Mouse (Mus musculus) ovary, postnatal 14 days (tissue): ENCODE measurements at regions not wholly inside any gene's neighbourhood (a gene's known extent, or its start where the extent isn't known, plus 50 kb on each side); places are given as distances from the start of the nearest gene placed in this dataset.

Source experiments
- DNase-seq: peaks from one replicate; pipeline ENCODE4 v3.0.0; 2022; ENCODE audit warnings: low spot score

DNA sequence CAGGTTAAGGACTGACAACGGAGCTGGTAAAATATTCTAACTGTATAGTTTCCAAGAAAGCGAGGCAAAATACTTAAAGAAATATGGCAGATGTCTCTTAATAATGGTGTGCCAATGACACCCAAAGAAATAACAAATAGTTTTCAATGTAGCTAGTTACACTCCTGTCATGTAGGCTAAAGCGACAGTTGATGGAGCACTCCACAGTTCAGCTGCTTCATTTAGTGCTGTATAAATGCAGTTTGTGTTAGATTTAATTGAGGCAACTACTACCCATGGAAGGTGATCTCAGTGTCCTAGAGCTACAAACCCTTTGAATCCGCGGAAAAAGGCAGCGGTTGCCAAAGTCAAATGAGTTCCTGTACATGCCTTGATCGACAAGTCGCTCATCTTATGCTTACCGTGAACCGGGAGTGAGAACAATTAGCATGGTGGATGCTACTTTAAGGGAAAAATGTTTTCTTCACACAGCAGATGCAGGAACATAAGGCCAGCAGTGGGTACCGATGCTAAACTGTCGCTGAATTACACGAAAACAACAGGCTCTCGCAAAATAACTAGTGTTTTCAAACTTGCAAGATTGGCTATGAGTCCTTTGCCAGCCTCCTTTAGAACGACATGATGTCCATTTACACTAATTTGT is 961.4 kb downstream of the Mat2b start:
- DNase-seq: no peak

DNA sequence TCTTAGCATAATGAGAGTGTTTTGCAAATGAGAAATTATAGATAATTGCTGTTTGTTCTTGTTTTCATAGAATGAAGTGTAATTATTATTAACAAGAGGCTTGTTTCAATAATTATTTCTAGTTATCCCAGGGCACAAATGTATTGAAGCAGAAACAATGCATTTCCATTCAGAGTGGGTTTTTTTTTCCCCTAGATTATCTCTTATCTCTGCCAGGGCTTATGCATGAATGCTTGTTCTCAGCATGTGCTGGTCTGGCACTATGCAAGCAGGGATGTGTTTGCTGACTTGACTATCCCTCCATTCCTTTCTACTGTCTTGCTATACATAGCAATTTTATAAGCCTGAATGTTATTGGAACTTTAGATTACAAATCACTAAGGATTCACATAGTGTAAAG is 971.4 kb downstream of the Mat2b start:
- DNase-seq: no peak

DNA sequence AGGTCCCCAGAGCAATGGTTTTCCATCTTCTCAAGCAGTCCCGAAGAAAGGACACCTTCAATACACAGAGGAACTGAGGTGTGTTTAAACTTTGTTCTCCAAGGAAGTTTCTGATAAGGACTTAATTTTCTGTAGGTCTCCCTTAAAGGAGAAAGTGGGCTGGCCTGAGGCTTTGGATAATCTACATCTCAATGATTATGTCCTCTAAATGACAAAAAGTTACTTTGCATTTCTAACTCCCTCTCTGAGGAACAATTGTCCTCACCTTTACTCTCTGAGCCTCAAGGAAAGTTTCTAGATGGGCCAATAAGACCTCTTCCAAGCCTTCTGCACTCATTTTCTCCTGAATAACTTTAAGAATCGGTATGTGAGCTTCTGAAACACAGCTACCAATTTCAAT is 1016.5 kb downstream of the Mat2b start:
- no peak for DNase-seq

DNA sequence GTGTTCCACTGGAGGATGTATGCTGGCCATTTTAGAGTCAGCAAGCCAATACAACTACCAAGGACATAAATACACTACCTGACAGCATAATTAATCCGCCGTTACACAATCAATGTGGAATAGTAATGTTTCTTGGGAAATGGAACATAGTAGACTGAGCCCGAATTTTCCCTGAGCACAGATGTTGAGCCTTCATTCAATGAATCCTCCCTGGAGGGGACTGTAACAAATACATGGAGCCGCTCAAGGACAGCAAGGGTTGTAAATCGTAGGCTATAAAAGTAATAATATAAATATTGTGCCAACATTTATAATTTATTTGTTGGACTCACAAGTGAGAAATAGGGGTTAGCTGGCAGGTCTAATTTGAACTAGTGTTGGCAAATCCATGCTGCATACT is 1041.4 kb downstream of the Mat2b start:
- DNase-seq: no peak

DNA sequence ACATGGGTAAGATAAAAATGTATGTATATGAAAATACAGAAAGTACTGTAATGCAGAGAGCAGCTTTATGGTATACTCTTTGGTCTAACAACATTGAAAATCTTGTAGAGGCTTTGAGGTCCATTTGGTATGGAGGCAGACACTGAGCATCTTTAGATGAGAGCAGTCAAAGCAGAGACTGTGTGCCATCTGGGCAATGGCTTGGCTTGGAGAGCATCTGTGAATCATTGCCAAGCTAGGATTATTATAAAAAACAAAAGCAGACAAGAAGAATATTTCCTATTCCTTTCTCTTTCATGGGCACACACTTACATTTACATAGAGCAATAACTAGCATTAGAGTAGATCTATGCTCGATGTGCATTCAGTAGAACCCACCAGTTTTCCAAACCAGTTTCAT is 1075.6 kb downstream of the Mat2b start:
- DNase-seq: no peak

DNA sequence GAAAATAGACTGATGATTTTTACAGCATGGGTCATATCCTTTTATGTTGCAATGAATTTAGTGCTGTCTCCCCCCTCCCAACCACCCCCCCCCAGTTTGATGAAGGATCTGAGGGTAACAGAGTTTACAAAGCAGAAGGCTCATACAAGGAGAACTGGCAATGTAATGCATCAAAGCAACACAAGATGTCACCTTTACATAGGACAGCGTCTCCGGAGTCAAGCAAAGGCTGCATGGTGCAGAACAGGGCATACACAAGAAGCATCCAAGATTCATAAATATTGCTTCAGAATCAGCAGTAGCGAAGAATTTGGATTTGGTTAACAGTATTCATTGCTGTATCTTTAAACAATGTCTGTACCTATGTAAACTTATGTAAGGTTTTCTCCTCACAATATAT is 1079.2 kb downstream of the Mat2b start:
- no peak for DNase-seq

DNA sequence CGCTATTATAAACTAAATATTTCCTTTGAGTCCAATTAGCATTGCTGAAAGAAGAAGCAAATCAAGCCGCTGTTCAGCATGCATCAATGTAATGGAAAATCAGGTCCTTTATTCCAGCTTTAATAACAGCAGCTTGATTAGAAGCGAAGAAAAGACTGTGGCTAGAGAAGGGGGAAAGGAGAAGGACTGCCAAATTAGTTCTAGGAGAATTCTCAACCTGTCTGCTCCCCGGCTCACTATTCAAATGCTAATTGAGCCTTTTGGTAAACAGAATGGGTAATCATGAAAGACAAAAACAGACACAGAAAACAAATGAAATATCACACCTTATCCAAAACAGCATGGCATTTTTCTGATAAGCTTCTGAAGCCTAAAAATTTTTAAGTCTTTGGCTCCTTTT is 1098.5 kb downstream of the Mat2b start:
- DNase-seq: no peak

DNA sequence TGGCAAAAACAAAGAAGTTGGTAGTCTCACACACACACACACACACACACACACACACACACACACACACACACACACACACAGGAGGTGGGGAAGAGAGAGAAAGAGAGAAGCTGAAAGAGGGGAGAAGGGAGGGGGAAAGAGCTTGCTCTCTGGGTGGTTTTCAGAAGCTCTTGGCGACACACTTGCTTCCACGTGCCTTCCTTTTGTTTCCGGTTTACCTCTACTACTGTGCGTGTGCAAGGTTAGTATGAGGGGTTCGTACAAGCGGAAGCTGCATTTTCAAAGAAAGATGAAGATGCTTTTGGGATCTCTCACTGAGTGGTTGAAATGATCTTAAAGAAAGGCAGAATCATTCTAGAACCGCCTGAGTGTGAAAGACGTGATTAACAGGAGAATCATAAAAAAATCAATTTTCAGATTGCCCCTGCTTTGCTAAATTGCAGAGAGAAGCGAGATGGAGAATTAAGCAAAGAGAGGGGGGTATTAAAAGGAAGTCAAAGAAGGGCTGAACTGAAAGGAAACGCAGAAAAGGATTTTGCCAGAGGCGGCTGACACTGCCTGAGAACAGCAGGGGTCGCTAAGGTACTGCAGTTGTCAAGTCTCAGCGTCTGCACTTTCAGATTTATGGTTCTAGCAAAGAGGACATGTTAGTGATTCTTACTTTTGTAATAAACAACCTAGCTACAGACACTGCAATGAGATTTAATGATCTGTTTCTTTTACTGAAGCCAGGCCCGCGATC is 1106.2 kb downstream of the Mat2b start:
- peak; percentile 38 for DNase-seq

DNA sequence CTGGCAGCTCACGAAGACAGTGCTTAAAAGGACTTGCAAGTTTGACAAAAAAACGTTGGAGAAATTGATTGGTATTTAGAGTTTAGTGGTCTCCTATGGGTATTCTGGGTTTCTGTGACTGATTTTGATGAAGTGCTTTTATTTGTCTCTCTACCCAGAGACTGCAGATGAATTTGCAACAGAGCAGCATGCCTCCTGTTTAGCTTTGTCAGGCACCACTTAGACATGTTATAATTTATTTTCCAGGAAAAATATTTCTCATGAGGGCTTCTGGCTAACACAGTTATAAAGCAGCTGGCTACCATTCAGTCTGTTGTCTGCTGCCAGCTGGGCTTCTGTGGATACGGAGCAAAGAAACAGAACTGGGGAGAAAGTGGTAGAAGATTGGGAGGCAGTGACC is 1136.7 kb downstream of the Mat2b start:
- DNase-seq: no peak

DNA sequence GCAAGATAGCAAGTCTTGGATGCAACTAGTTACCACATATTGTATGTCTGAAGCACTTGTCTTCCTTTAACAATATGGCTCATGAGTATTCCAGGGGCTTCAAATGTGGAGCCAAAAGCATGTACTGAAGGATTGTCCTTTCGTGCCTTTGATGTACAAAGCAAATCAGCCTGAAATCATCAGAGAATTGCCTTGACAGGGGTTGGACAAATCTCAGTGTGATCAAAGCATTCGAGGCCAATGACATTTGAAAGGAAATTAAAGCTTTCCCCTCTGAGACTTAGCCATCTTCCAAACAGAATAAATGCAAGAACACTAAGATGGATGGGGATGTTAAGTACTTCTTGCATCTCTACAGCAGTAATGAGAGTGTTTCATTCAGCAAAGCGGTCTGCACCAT is 1144.9 kb downstream of the Mat2b start:
- no peak for DNase-seq

DNA sequence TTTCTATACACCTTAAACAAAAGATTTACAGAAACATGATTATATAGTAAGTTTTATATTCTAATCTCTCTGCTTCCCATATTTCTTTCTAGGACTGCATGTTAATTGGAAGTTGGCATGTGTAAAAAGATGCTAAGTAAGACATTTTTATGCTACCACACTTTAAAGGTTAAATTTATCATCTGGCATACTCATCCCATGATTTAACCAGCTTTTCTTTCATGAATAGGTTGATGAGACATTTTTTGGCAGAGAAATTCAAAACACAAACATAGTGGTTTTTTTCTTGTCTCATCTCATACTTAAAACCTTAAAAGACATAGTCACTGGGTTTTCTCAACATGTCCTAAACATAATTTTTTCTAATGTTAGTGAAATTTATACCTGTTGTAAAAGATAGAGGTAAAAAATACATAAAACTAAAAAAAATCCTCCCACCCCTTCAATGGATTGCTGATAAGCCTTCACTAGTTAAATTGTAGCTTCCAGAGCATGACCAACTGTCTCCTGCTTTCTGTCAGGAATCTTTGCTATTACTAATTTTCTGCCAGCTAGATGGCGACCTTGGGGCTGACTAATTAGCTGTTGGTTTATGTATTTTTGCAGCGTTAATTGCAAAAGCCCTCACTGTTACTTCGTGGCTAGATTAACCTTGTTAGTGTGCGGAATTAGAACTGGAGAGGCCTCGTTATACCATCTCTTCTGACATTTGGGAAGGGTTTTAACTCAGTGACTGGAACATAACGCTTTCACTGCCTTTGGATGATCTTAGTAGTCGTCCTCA is 1169.9 kb downstream of the Mat2b start:
- no peak for DNase-seq

DNA sequence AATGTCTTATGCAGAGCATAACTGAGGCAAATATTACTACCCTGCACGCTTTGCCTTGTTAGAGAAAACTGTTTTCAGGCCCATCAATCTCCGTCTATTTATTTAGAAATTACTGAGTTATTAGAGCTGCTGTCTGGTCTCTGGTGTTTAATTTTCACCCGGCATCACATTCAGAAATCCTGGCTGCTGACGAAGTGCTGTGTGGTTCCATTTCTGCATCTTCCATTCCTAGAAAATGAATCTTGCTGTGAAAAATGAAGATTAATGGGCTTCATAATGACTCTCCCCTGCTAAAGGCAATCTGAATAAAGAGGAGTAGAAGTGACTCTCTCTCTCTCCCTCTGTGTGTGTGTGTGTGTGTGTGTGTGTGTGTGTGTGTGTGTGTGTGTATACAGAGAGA is 1199.8 kb downstream of the Mat2b start:
- no peak for DNase-seq

DNA sequence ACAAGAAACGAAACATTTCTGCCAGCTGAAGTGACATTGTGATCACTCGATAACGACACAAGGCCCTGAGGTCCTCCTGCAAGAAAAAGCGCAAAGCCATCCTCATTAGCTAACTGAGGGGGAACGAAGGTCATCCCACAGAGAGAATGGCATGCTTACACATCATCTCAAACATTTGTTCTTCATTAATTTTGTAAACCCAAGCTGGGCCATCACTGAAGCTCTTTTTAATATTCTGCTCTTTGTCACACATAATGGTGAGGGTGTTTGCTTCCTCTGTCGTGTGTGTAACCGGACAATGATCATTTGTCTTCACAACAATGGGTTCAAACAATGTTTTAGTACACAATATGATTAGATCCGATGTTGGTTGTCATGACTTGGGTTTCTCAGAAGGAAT is 1217.9 kb downstream of the Mat2b start:
- no peak for DNase-seq

DNA sequence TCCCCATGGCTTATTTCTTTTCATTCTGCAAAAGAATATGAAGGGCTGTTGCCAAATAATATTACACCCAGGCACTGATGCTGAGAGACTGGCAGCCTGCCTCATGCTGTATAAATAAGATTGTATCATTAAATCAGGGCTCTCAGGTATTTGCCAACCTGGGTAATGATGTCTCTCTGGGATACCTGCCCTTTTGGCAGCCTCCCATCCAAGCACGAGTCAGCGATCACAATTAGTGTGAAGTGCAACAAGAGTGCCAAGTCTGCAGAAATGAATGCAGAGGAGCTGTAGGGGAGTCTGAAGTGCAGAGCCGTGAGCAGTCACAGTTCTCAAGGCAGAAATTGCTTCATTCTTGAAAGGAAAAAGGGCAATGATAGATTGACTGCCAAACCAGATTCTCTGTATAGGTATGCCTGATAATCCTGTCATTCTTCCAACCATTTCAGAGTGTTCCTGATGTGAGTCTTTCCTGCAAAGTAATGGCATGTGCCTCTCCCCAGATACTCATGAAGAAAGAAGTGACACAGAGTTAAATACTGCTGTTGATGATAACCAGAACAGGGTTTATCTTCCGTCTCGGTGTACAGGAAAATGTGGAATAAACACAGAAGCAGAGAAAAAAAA is 1241.6 kb downstream of the Mat2b start:
- DNase-seq: peak; percentile 6

DNA sequence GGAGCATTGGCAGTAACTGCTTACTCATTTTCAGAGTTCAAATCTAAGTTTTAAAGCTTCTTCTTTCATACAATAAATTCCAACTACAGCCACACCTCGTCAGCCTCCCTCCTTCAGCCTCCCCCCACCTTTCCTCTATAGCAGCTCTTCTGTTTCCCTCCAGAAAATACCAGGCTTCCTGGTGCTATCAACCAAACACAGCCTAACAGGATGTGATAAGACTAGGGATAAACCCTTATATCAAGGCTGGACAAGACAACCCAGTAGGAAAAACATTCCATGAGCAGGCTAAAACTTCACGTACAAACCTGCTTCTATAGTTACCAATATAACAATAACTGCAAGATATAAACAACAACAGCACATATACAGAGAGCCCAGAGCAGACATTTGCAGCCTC is 1248.6 kb downstream of the Mat2b start:
- no peak for DNase-seq

DNA sequence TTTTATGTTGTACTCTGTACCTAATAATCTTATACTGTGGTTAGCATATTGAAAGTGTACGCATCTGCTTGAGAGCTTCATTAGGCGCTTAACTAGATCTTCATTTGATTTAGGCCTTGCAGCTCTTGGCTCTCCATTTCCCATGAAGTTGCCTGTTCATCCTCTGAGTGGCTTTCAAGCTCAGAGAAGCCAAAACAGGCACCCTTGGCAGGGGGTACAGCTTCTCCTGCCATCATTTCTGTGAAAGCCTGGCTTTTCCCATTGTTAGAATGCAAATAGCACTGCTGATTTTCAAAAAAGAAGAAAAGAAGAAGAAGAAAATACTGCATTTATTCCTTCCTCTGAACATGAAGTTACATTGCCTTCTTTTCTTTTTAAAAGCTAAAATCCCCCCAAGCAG is 1283.3 kb downstream of the Mat2b start:
- no peak for DNase-seq

DNA sequence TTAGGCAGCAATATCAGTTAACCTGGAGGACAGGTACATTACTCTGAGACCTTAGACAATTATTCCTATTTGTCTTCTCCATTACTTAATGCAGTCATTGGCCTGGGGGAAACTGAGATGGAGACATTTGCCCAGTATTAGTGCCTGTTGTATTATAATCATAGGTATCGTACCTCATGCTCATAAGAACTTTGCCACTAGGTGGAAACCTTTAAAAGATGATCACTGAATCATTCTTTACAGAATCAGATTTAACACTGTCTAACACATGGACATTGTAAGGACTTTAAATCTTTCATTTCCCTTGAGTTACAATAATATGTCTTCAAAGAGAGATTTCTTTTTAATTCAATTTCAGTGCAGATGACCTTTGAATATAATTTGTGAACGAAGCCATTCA is 1283.8 kb downstream of the Mat2b start:
- no peak for DNase-seq

DNA sequence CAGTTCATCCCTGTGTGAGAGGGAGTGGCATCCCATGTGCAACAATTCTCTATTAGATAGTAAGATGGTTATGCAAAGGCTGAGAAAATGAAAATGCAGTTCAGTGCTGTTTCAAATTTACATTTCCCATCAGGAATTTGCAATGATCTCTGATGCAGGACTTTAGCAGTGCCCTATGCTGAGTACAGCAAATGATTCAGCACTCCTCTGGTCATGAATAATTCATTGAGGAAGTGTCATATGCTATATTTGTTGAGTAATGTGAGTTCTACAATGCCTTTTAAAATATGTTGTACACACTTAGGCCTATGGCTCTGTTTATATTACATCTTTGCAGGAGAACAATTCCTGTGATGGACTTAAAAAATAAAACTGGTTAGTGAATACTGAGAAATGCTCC is 1330.2 kb downstream of the Mat2b start:
- DNase-seq: no peak

DNA sequence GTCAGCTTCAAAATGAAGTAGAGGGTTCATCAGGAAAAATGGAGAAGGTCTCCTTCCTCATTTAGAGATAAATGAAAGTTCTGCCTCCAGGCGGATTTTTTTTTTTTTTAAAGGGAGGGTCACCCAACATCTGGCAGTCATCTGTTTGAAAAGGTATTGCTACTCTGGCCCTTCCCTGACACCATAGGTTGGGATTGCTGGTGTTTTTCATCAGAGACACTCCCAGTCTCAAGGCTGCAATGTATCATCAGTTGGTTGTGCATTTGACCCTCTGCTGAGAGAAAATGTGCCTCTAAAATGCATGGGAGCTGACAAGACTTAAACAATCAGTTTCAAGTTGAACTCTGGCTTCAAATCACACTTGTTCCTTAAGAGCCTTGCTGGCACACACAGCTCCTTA is 1344.4 kb downstream of the Mat2b start:
- no peak for DNase-seq
